Mouse (Mus musculus): Measurements from ENCODE around the gene Cntn2. TPM values are rescaled to one million over a fixed set of nuclear protein-coding genes. Genes with fewer than 3 reads are reported as not detected.

Gene Cntn2
- polyA plus RNA-seq, 1 experiment from 2014 or later: 38.9 TPM

- H3K4me3 ChIP-seq: no peak overlapping the region
- H3K27me3 ChIP-seq (replicated peaks): no peaks in the 10 kb centered on the region
- no peak overlapping the region for H3K9ac ChIP-seq
- no peaks in the 10 kb centered on the region for H3K9me3 ChIP-seq
- H3K36me3 ChIP-seq (replicated peaks): no peaks in the 10 kb centered on the region; the same call in 1 of the 2 replicates
- 39% methylated on average over 4 of the region's 4 CpGs for WGBS
- peaks cover 19% of the 10 kb centered on the region for H3K4me1 ChIP-seq
- H3K4me2 ChIP-seq: no peak overlapping the region
- ATAC-seq (replicated peaks): no peak
- no peak overlapping the region for H3K27ac ChIP-seq
These were observed 19.1 kb downstream of the Cntn2 start for GRCm38 (mm10) chr1:132523920-132524319.

DNA sequence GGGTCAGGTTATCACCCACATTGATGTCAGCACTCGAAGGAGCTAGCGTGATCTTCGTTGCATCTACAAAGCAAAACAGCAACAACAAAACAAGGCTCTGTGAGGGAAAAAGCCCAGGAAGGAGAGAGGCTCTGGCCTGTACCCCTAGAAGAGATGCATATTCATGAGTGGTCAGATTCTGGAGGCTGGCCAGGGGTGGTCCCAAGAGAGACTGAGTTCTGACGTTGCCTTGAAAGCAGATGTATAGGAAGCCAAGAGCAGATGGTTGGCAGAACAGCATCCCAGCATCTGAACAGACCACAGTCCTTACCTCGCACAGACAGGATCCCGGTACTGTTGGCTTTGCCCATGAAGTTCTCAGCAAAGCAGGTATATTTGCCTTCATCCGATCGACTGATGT lies 20.0 kb downstream of the Cntn2 start:
- ATAC-seq (replicated peaks): no peak
- 67% methylated on average over 8 of the region's 8 CpGs for WGBS

DNA sequence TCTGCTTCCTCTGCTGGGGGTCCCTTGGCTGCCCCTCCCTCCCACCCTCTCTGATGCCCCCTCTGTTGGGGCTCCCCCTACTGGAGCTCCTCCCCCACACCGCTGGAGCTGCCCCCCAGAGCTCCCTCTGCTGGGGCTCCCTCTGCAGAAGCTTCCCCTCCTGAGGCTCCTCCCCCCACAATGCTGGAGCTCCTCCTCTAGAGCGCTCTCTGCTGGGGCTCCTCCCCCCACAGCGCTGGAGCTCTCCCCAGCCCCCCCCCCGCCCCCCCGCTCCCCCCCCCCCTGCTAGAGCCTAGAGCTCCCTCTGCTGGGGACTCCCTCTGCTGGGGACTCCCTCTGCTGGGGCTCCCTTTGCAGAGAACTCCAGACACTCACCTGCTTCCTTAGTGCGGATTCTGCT lies 22.3 kb downstream of the Cntn2 start:
- Histone ChIP-seq H3K4me1 (peaks cover 8% of the 10 kb centered on the region; the same call in 1 of the 2 replicates), H3K27me3 (replicated peaks) (no peaks in the 10 kb centered on the region), H3K4me2 (no peak overlapping the region), H3K9ac (no peak overlapping the region), H3K9me3 (no peaks in the 10 kb centered on the region), H3K36me3 (replicated peaks) (peaks cover 5% of the 10 kb centered on the region; the same call in 1 of the 2 replicates), H3K27ac (no peak overlapping the region), H3K4me3 (no peak overlapping the region)
- no peak for ATAC-seq (replicated peaks)
- 13% methylated on average over 4 of the region's 6 CpGs for WGBS

More for the DNA sequence above, 20.0 kb downstream of the Cntn2 start:
- Histone ChIP-seq H3K4me3 (no peak overlapping the region), H3K36me3 (replicated peaks) (no peaks in the 10 kb centered on the region; the same call in 1 of the 2 replicates), H3K27ac (no peak overlapping the region), H3K4me1 (peaks cover 19% of the 10 kb centered on the region), H3K9ac (no peak overlapping the region), H3K9me3 (no peaks in the 10 kb centered on the region), H3K4me2 (no peak overlapping the region), H3K27me3 (replicated peaks) (no peaks in the 10 kb centered on the region)

DNA sequence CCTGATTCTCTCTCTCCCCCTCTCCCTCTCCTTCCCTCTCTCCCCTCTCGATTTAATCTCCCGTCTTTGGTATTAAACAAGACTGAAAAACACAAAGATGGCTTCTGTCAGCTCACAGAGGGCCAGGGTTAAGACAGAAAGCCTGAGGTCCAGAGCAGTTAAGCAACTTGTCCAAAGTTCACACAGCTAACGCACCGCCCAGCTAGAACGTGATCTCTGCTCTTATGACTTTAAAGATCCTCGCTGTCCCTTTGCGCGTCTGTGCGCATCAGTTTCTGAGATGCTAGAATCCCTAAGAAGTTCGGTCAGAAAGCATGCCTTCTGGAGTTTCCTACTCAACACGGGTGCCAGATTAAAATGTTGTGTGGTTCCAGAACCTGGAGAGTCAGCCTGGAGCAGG lies 23.3 kb downstream of the Cntn2 start:
- no peak for ATAC-seq (replicated peaks)
- H3K36me3 ChIP-seq (replicated peaks): peaks cover 9% of the 10 kb centered on the region; the same call in 1 of the 2 replicates
- no peaks in the 10 kb centered on the region for H3K9me3 ChIP-seq
- H3K27ac ChIP-seq: no peak overlapping the region
- no peaks in the 10 kb centered on the region for H3K27me3 ChIP-seq (replicated peaks)
- H3K4me1 ChIP-seq: no peaks in the 10 kb centered on the region
- no peak overlapping the region for H3K4me2 ChIP-seq
- no peak overlapping the region for H3K9ac ChIP-seq
- H3K4me3 ChIP-seq: no peak overlapping the region
- WGBS: 88% methylated on average over 11 of the region's 11 CpGs

GRCm38 (mm10) chr1:132518621-132519020 lies 24.4 kb downstream of the Cntn2 start:
- ATAC-seq (replicated peaks): no peak
- Histone ChIP-seq H3K9ac (no peak overlapping the region), H3K36me3 (replicated peaks) (peaks cover 9% of the 10 kb centered on the region; the same call in 1 of the 2 replicates), H3K4me2 (no peak overlapping the region), H3K4me1 (no peaks in the 10 kb centered on the region), H3K27me3 (replicated peaks) (no peaks in the 10 kb centered on the region), H3K27ac (no peak overlapping the region), H3K9me3 (no peaks in the 10 kb centered on the region), H3K4me3 (no peak overlapping the region)
- WGBS: 83% methylated on average over 18 of the region's 18 CpGs

DNA sequence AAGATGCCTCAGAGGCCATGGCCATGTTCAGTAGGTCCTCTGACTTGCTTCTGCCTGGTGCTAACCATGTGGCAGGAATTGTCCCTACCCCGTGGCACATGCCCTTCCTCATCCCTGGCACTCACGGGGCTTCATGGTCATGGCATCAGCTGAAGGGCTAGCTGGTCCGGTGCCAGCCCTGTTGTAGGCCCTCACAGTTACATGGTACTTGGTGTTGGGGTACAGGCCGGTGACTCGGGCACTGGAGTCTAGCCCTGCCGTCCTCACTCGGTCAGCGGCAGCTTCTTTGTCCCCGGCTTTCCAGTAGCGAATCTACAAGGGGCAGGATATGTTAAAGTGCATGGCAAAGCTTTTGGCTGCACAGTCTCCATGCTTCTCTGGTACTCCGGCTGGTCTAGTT lies 26.3 kb downstream of the Cntn2 start:
- Histone ChIP-seq H3K4me1 (0 out of 2 replicates have a peak, but pooled peaks cover 1% of the 10 kb centered on the region), H3K9me3 (no peaks in the 10 kb centered on the region), H3K27ac (no peak overlapping the region), H3K36me3 (replicated peaks) (peaks cover 9% of the 10 kb centered on the region; the same call in 1 of the 2 replicates), H3K4me2 (no peak overlapping the region), H3K9ac (no peak overlapping the region), H3K27me3 (replicated peaks) (no peaks in the 10 kb centered on the region), H3K4me3 (no peak overlapping the region)
- 93% methylated on average over 11 of the region's 11 CpGs for WGBS
- ATAC-seq (replicated peaks): no peak

GRCm38 (mm10) chr1:132515339-132515738 lies 27.7 kb downstream of the Cntn2 start:
- Histone ChIP-seq H3K27me3 (replicated peaks) (no peaks in the 10 kb centered on the region), H3K4me3 (no peak overlapping the region), H3K4me1 (0 out of 2 replicates have a peak, but pooled peaks cover 7% of the 10 kb centered on the region), H3K36me3 (replicated peaks) (peaks cover 9% of the 10 kb centered on the region; the same call in 1 of the 2 replicates), H3K9me3 (no peaks in the 10 kb centered on the region), H3K9ac (no peak overlapping the region), H3K27ac (no peak overlapping the region), H3K4me2 (no peak overlapping the region)
- 93% methylated on average over 12 of the region's 12 CpGs for WGBS
- no peak for ATAC-seq (replicated peaks)

- peaks cover 5% of the 10 kb centered on the region; the same call in 1 of the 2 replicates for H3K36me3 ChIP-seq (replicated peaks)
- H3K9ac ChIP-seq: no peak overlapping the region
- ATAC-seq (replicated peaks): no peak
- WGBS: 81% methylated on average over 8 of the region's 8 CpGs
- H3K27me3 ChIP-seq (replicated peaks): no peaks in the 10 kb centered on the region
- H3K27ac ChIP-seq: 0 out of 2 replicates have a peak overlapping the region, but pooled peaks have one; percentile 14
- H3K4me2 ChIP-seq: no peak overlapping the region
- H3K4me3 ChIP-seq: no peak overlapping the region
- 0 out of 2 replicates have a peak, but pooled peaks cover 7% of the 10 kb centered on the region for H3K4me1 ChIP-seq
- no peaks in the 10 kb centered on the region for H3K9me3 ChIP-seq
These were observed 30.9 kb downstream of the Cntn2 start for GRCm38 (mm10) chr1:132512106-132512505.

DNA sequence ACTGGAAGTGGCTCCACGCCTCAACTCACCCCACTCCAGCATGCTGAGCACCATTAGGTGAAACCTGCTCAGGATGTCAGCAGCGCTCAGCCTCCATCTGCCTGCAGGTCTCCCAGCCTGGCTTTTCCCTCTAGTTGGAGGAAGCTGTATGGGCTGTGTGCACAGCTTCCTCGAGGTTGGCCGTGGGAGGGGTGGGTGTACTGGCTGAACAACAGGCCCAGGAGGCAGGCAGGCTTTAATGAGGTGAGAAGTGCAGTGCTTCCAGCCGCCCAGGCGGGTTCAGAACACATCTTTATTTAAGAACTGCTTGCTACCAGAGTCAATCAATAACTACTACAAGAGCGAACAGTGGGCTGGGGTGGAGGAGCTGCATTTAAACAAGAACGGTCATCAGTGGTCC lies 31.5 kb downstream of the Cntn2 start:
- WGBS: 62% methylated on average over 8 of the region's 8 CpGs
- Histone ChIP-seq H3K27me3 (replicated peaks) (no peaks in the 10 kb centered on the region), H3K9me3 (no peaks in the 10 kb centered on the region), H3K27ac (peak overlapping the region; percentile 48), H3K36me3 (replicated peaks) (0 out of 2 replicates have a peak, but pooled peaks cover 5% of the 10 kb centered on the region), H3K4me3 (no peak overlapping the region), H3K4me2 (no peak overlapping the region), H3K9ac (no peak overlapping the region), H3K4me1 (0 out of 2 replicates have a peak, but pooled peaks cover 7% of the 10 kb centered on the region)
- ATAC-seq (replicated peaks): peak; percentile 46

GRCm38 (mm10) chr1:132509771-132510170 lies 33.3 kb downstream of the Cntn2 start:
- Histone ChIP-seq H3K27ac (no peak overlapping the region), H3K9ac (no peak overlapping the region), H3K9me3 (no peaks in the 10 kb centered on the region), H3K27me3 (replicated peaks) (no peaks in the 10 kb centered on the region), H3K4me2 (no peak overlapping the region), H3K36me3 (replicated peaks) (0 out of 2 replicates have a peak, but pooled peaks cover 6% of the 10 kb centered on the region), H3K4me3 (no peak overlapping the region), H3K4me1 (0 out of 2 replicates have a peak, but pooled peaks cover 7% of the 10 kb centered on the region)
- WGBS: 83% methylated on average over 5 of the region's 5 CpGs
- ATAC-seq (replicated peaks): no peak

DNA sequence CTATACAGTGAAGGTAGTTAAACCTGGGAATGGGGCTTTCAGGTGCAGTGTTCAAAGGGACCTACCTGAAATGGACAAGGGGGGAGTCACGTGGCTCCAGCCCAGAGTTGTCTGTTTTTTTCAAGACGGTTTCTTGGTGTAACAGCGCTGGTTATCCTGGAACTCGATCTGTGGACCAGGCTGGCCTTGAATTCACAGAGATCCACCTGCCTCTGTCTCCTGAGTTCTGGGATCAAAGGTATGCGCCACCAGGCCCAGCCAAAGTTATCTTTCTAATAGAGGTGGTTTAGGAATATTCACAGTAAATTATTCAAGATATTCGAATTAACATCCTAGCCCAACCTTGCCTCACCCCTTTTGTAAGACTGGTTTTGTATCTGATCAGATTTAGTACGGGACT lies 36.4 kb downstream of the Cntn2 start:
- H3K36me3 ChIP-seq (replicated peaks): peaks cover 19% of the 10 kb centered on the region; the same call in 1 of the 2 replicates

GRCm38 (mm10) chr1:132506058-132506457 lies 37.0 kb downstream of the Cntn2 start, which contains the start of gene Tmem81:
Tmem81 (plus strand) TSS chr1:132506230.
- peaks cover 21% of the 10 kb centered on the region; the same call in 1 of the 2 replicates for H3K36me3 ChIP-seq (replicated peaks)
- H3K27me3 ChIP-seq (replicated peaks): no peaks in the 10 kb centered on the region
- no peak within 1 kb of the TSS for H3K9ac ChIP-seq
- H3K4me2 ChIP-seq: no peak within 1 kb of the TSS
- no peak within 1 kb of the TSS for H3K4me3 ChIP-seq
- no peak for ATAC-seq (replicated peaks)
- H3K4me1 ChIP-seq: no peaks in the 10 kb centered on the region
- H3K9me3 ChIP-seq: no peaks in the 10 kb centered on the region
- 81% methylated on average over 7 of the region's 7 CpGs for WGBS
- no peak within 1 kb of the TSS for H3K27ac ChIP-seq

More for the DNA sequence above, 36.4 kb downstream of the Cntn2 start:
- H3K9me3 ChIP-seq: no peaks in the 10 kb centered on the region
- H3K9ac ChIP-seq: no peak overlapping the region
- H3K27me3 ChIP-seq (replicated peaks): no peaks in the 10 kb centered on the region
- no peak overlapping the region for H3K4me3 ChIP-seq
- no peak overlapping the region for H3K27ac ChIP-seq
- no peak for ATAC-seq (replicated peaks)
- H3K4me1 ChIP-seq: 0 out of 2 replicates have a peak, but pooled peaks cover 5% of the 10 kb centered on the region
- 93% methylated on average over 7 of the region's 7 CpGs for WGBS
- no peak overlapping the region for H3K4me2 ChIP-seq

- Histone ChIP-seq H3K9ac (no peak overlapping the region), H3K27me3 (replicated peaks) (no peaks in the 10 kb centered on the region), H3K4me3 (no peak overlapping the region), H3K4me2 (no peak overlapping the region), H3K4me1 (no peaks in the 10 kb centered on the region), H3K9me3 (no peaks in the 10 kb centered on the region), H3K36me3 (replicated peaks) (peaks cover 24% of the 10 kb centered on the region; the same call in 1 of the 2 replicates), H3K27ac (no peak overlapping the region)
- WGBS: 66% methylated on average over 5 of the region's 5 CpGs
- ATAC-seq (replicated peaks): no peak
These were observed 37.9 kb downstream of the Cntn2 start for GRCm38 (mm10) chr1:132505155-132505554.

All from midbrain, embryonic 15.5 days (tissue).